Mouse (Mus musculus) fat pad, adult 2 months (tissue): ENCODE data around the gene Rita1.

Experiments
- DNase-seq: peaks from one replicate; pipeline ENCODE4 v3.0.0-alpha.2; 2011; ENCODE audit warnings: low read depth, low spot score; ENCODE audit errors: extremely low read depth

The Rita1 gene

GRCm38 (mm10) chr5:120574469-120575063 lies 37.8 kb downstream of the Rita1 start:
- DNase-seq: no peak

- no peak for DNase-seq
These were observed 41.2 kb downstream of the Rita1 start for GRCm38 (mm10) chr5:120571056-120571740.

GRCm38 (mm10) chr5:120570289-120570897 lies 42.0 kb downstream of the Rita1 start:
- no peak for DNase-seq

GRCm38 (mm10) chr5:120569791-120570190 lies 42.6 kb downstream of the Rita1 start:
- no peak for DNase-seq

- no peak for DNase-seq
These were observed 43.4 kb downstream of the Rita1 start for GRCm38 (mm10) chr5:120568964-120569363.

- no peak for DNase-seq
These were observed 44.0 kb downstream of the Rita1 start for GRCm38 (mm10) chr5:120568336-120568768.

GRCm38 (mm10) chr5:120567761-120568211 lies 44.6 kb downstream of the Rita1 start:
- DNase-seq: no peak

- no peak for DNase-seq
These were observed 45.1 kb downstream of the Rita1 start for GRCm38 (mm10) chr5:120567253-120567701.

- no peak for DNase-seq
These were observed 45.6 kb downstream of the Rita1 start for GRCm38 (mm10) chr5:120566681-120567252.

GRCm38 (mm10) chr5:120566101-120566500 lies 46.3 kb downstream of the Rita1 start:
- DNase-seq: no peak

GRCm38 (mm10) chr5:120565171-120565905 lies 47.1 kb downstream of the Rita1 start:
- no peak for DNase-seq

- DNase-seq: no peak
These were observed 48.5 kb downstream of the Rita1 start for GRCm38 (mm10) chr5:120563914-120564311.

GRCm38 (mm10) chr5:120562956-120563913 lies 49.2 kb downstream of the Rita1 start:
- no peak for DNase-seq

GRCm38 (mm10) chr5:120560616-120561311 lies 51.6 kb downstream of the Rita1 start:
- no peak for DNase-seq

- DNase-seq: no peak
These were observed 52.2 kb downstream of the Rita1 start for GRCm38 (mm10) chr5:120560129-120560615.

GRCm38 (mm10) chr5:120558762-120559161 lies 53.6 kb downstream of the Rita1 start:
- no peak for DNase-seq

GRCm38 (mm10) chr5:120558041-120558440 lies 54.3 kb downstream of the Rita1 start:
- no peak for DNase-seq

- DNase-seq: no peak
These were observed 56.5 kb downstream of the Rita1 start for GRCm38 (mm10) chr5:120555871-120556270.

- DNase-seq: no peak
These were observed 61.7 kb downstream of the Rita1 start for GRCm38 (mm10) chr5:120550673-120551072.
